Mouse (Mus musculus): ENCODE measurements around the gene Atr.

DNA sequence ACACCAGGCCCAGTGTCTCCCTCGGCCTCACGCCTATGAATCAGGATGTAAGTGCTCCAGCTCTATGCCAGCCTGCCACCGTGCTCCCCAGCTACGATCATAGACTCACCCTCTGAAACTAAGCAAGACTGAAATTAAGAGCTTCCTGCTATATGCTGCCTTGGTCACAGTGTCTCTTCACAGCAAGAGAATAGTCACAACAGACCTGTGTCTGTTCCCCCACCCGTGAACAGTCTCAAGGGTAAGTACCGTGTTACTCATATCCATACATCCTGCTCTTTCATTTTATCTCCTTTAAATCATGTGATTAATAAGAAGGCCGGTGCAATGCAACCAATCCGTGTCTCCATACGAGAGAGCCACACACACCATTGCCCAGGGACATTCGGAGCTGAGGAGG is 21.7 kb upstream of the Atr start:
- TF ChIP-seq CTCF (IDR thresholded peaks at IDR 0.05; ENCODE audit: low read depth): no peak
- TF ChIP-seq EP300 (optimal IDR thresholded peaks at IDR 0.05): no peak
